8 mouse cellular contexts compared by ENCODE assay signal in the genomic region with DNA sequence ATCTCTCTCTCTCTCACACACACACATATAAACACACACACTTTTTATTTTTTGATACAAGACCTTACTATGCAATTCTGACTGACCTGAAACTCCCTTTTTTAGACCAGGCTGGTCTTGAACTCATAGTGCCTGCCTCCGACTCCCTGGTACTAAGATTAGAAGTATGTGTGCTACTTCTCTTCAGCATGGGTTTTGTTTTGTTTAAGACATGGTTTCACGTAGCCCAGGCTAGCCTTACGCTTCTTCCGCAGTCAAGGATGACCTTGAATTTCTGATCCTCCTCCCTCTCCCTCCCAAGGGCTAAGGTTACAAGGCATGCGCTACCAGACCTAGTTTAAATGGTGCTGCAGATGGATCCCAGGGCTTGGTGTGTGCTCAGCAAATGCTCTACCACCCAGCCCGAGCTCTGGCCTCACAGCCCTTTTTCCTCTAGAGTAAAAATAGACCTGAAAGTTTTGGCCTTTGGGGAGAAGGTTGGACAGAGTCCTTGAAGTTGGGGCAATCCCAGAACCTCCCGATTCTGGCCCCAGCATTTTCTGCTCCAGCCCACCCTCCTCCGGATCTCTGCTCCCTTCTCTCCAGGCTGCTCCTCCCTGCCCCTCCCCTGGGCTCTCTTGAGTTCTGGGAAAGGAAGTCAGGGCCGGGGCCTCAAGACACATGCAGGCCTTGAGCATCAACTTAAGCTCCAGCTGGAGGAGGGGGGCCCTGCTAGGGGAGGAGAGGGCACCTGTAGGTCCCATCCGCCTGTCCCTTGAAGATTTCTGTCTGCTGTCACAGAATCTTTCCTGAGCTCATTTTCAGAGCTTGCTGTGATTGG. TPM values are rescaled to one million over a fixed set of nuclear protein-coding genes. Genes with fewer than 3 reads are reported as not detected.
DNase-seq lines count a peak whose midpoint lies in the region; ATAC-seq and TF ChIP-seq lines count a peak whose summit lies in the region.

No protein-coding gene starts in this region.

- H3K36me3 ChIP-seq in embryonic facial prominence, embryonic 14.5 days (ENCODE audit: control insufficient read depth, insufficient read depth, low read length): no peaks in the 10 kb centered on the region
- 0 out of 2 replicates have a peak, but pooled peaks cover 3% of the 10 kb centered on the region for H3K36me3 ChIP-seq in intestine, postnatal 0 days (ENCODE audit: control insufficient read depth, insufficient read depth)
- no peaks in the 10 kb centered on the region for H3K36me3 ChIP-seq in midbrain, postnatal 0 days (ENCODE audit: insufficient read depth, low read length)

- H3K4me1 ChIP-seq in embryonic facial prominence, embryonic 14.5 days (ENCODE audit: control insufficient read depth, insufficient read depth, low read length): peaks cover 27% of the 10 kb centered on the region
- H3K4me1 ChIP-seq in intestine, postnatal 0 days (replicated peaks; ENCODE audit: control insufficient read depth, insufficient read depth, low read length): peaks cover 11% of the 10 kb centered on the region; the same call in 1 of the 2 replicates
- H3K4me1 ChIP-seq in midbrain, postnatal 0 days (ENCODE audit: insufficient read depth, low read length): no peaks in the 10 kb centered on the region

- peak overlapping the region; percentile 2; the same call in 1 of the 2 replicates for H3K9ac ChIP-seq in embryonic facial prominence, embryonic 14.5 days (ENCODE audit: low read depth, low read length)
- 0 out of 2 replicates have a peak overlapping the region, but pooled peaks have one; percentile 8 for H3K9ac ChIP-seq in intestine, postnatal 0 days (ENCODE audit: low read depth, low read length)
- H3K9ac ChIP-seq in midbrain, postnatal 0 days (replicated peaks; ENCODE audit: low read length, poor library complexity, severe bottlenecking): no peak overlapping the region

- H3K27me3 ChIP-seq in embryonic facial prominence, embryonic 14.5 days (replicated peaks; ENCODE audit: control insufficient read depth, insufficient read depth, low read length): no peaks in the 10 kb centered on the region
- no peaks in the 10 kb centered on the region for H3K27me3 ChIP-seq in intestine, postnatal 0 days (replicated peaks; ENCODE audit: control insufficient read depth, insufficient read depth, low read length)
- no peaks in the 10 kb centered on the region for H3K27me3 ChIP-seq in midbrain, postnatal 0 days (ENCODE audit: insufficient read depth, low read length)

- DNase-seq in kidney, postnatal 4 days: peak; percentile 55 to 66
- DNase-seq in kidney, postnatal 14 days: no peak
- peak; percentile 72 for DNase-seq in embryonic facial prominence, embryonic 14.5 days (ENCODE audit: low spot score)
- peak; percentile 66 for DNase-seq in testis, postnatal 14 days (ENCODE audit: low spot score)
- DNase-seq in cerebellum, postnatal 4 days (ENCODE audit: low spot score in 2 of 2): no peak
- no peak for DNase-seq in midbrain, postnatal 0 days (ENCODE audit: low spot score)
- no peak for DNase-seq in left cerebral cortex, postnatal 25 days (ENCODE audit: low spot score in 2 of 2)

- H3K4me2 ChIP-seq in embryonic facial prominence, embryonic 14.5 days (ENCODE audit: low read depth, low read length): no peak overlapping the region
- H3K4me2 ChIP-seq in intestine, postnatal 0 days (replicated peaks; ENCODE audit: low read depth): no peak overlapping the region
- no peak overlapping the region for H3K4me2 ChIP-seq in midbrain, postnatal 0 days (ENCODE audit: low read depth, low read length, poor library complexity, severe bottlenecking)

- H3K9me3 ChIP-seq in embryonic facial prominence, embryonic 14.5 days (ENCODE audit: control insufficient read depth, low read length): no peaks in the 10 kb centered on the region
- no peaks in the 10 kb centered on the region for H3K9me3 ChIP-seq in intestine, postnatal 0 days (ENCODE audit: control insufficient read depth)
- H3K9me3 ChIP-seq in midbrain, postnatal 0 days (ENCODE audit: low read length): no peaks in the 10 kb centered on the region

- 55% methylated on average over 10 of the region's 10 CpGs for WGBS in embryonic facial prominence, embryonic 14.5 days
- WGBS in intestine, postnatal 0 days: 58% methylated on average over 10 of the region's 10 CpGs
- 72% methylated on average over 10 of the region's 10 CpGs for WGBS in midbrain, postnatal 0 days

- no peak for ATAC-seq in embryonic facial prominence, embryonic 14.5 days (ENCODE audit: low read depth)
- ATAC-seq in intestine, postnatal 0 days: no peak
- ATAC-seq in midbrain, postnatal 0 days (ENCODE audit: low FRiP score): no peak

- intact Hi-C loops in left cerebral cortex, postnatal 25 days (cut with DNase I): no loop called here

- no peak for TF ChIP-seq CTCF in intestine, postnatal 0 days (IDR thresholded peaks at IDR 0.05; ENCODE audit: low read depth)
- no peak for TF ChIP-seq CTCF in midbrain, postnatal 0 days (IDR thresholded peaks at IDR 0.05)

- H3K27ac ChIP-seq in embryonic facial prominence, embryonic 14.5 days (replicated peaks; ENCODE audit: low read depth, low read length): peak overlapping the region; percentile 12
- H3K27ac ChIP-seq in intestine, postnatal 0 days (ENCODE audit: low read depth, low read length): peak overlapping the region; percentile 9; the same call in 1 of the 2 replicates
- no peak overlapping the region for H3K27ac ChIP-seq in midbrain, postnatal 0 days (ENCODE audit: low read depth, low read length)

- H3K4me3 ChIP-seq in embryonic facial prominence, embryonic 14.5 days (ENCODE audit: low read depth, low read length): no peak overlapping the region
- no peak overlapping the region for H3K4me3 ChIP-seq in intestine, postnatal 0 days (ENCODE audit: low read depth, low read length)
- no peak overlapping the region for H3K4me3 ChIP-seq in midbrain, postnatal 0 days (ENCODE audit: low read depth, low read length)

RNA-seq across cellular contexts. Expression of gene Ccnd3, which starts 8.3 kb away (rescaled TPM):
- 519 TPM in 2 replicates for polyA plus RNA-seq in embryonic facial prominence, embryonic 14.5 days (2014; fragmentation: Nextera tagmentation; extraction: Ambion mirVana)
- 175 and 180 TPM in 2 replicates for polyA plus RNA-seq in intestine, postnatal 0 days (2015; fragmentation: Nextera tagmentation; extraction: Ambion mirVana)
- total RNA-seq in midbrain, postnatal 0 days (2014; rRNA removed): 37.2 and 41.1 TPM in 2 replicates
- polyA plus RNA-seq in midbrain, postnatal 0 days (2015; fragmentation: Nextera tagmentation; extraction: Ambion mirVana): 52.6 and 57.0 TPM in 2 replicates
- 10 to 100 TPM; 31.0 to 31.7 TPM for total RNA-seq in left cerebral cortex, postnatal 25 days (2021)

RNA-seq across cellular contexts. Expression of gene Taf8, which starts 11.1 kb away (rescaled TPM):
- 19.5 and 24.3 TPM in 2 replicates for polyA plus RNA-seq in embryonic facial prominence, embryonic 14.5 days (2014; fragmentation: Nextera tagmentation; extraction: Ambion mirVana)
- 8.3 and 9.2 TPM in 2 replicates for polyA plus RNA-seq in intestine, postnatal 0 days (2015; fragmentation: Nextera tagmentation; extraction: Ambion mirVana)
- 15.1 and 25.1 TPM in 2 replicates for total RNA-seq in midbrain, postnatal 0 days (2014; rRNA removed)
- 11.5 and 12.3 TPM in 2 replicates for polyA plus RNA-seq in midbrain, postnatal 0 days (2015; fragmentation: Nextera tagmentation; extraction: Ambion mirVana)
- total RNA-seq in left cerebral cortex, postnatal 25 days (2021): 10 to 100 TPM; 16.4 to 16.7 TPM

Comparison
In these comparisons a context has a peak if more than half of its experiments do, and no peak if none do; other contexts are left out.
1. DNase-seq: peak in kidney, postnatal 4 days (2 of 2), embryonic facial prominence, embryonic 14.5 days (single experiment) and testis, postnatal 14 days (single experiment); none in kidney, postnatal 14 days (single experiment), cerebellum, postnatal 4 days (0 of 2), midbrain, postnatal 0 days (single experiment) and left cerebral cortex, postnatal 25 days (0 of 2).